ENCODE assay signal across 24 mouse cellular contexts in genomic region chr3:104906007-104906406, GRCm38 (mm10). TPM values are rescaled to one million over a fixed set of nuclear protein-coding genes. Genes with fewer than 3 reads are reported as not detected.
DNase-seq lines count a peak whose midpoint lies in the region; ATAC-seq and TF ChIP-seq lines count a peak whose summit lies in the region.
"Had no signal": no experiment of that assay in that cellular context is flagged by ENCODE, and none has a peak within 500 bp of the region (broad histone marks: within the 10 kb centered on the region; RNA-seq: fewer than 3 reads in every experiment).

No protein-coding gene starts in this region.

- 0 out of 2 replicates have a peak overlapping the region, but pooled peaks have one; percentile 9 for H3K4me3 ChIP-seq in gastrocnemius, adult 2 months
- no peak overlapping the region for H3K4me3 ChIP-seq in left cerebral cortex, adult 2 months
- H3K4me3 ChIP-seq: erythroblast, embryonic 14.5 days; heart, embryonic 13.5 days; hindbrain, embryonic 15.5 days; kidney, embryonic 15.5 days; limb, embryonic 13.5 days; megakaryocyte, embryonic 14.5 days; midbrain, embryonic 12.5 days; neural tube, embryonic 13.5 days had no signal

- H3K27ac ChIP-seq in gastrocnemius, adult 2 months: peak overlapping the region; percentile 81
- peak overlapping the region; percentile 82 for H3K27ac ChIP-seq in left cerebral cortex, adult 2 months
- H3K27ac ChIP-seq: heart, embryonic 13.5 days; hindbrain, embryonic 15.5 days; kidney, embryonic 15.5 days; limb, embryonic 13.5 days; midbrain, embryonic 12.5 days; neural tube, embryonic 13.5 days had no signal

- DNase-seq in gastrocnemius, adult 2 months: no peak
- DNase-seq in gastrocnemius, postnatal 10 days: no peak
- peak; percentile 82 for DNase-seq in brain, adult 2 months (ENCODE audit: low read depth, low spot score)
- DNase-seq in left cerebral cortex, adult 2 months (ENCODE audit: extremely low spot score in 1 of 2, low spot score in 2 of 2): peak in 1 of 2 experiments; percentile 21
- DNase-seq in skeletal muscle tissue, adult 2 months (ENCODE audit: low read depth, low spot score): peak; percentile 25
- DNase-seq: adrenal gland, postnatal 36 days; B cell, adult 2 months; cerebellum, postnatal 14 days; gastrocnemius, postnatal 25 days; heart, postnatal 10 days; kidney, adult 18-20 months; kidney, postnatal 25 days; lung, postnatal 36 days had no signal

- intact Hi-C loops in gastrocnemius, adult 2 months (cut with DNase I): no loop called here
- intact Hi-C loops in left cerebral cortex, adult 2 months (cut with DNase I): no loop called here

- no peak for TF ChIP-seq CTCF in gastrocnemius, adult 2 months (IDR thresholded peaks at IDR 0.05)
- TF ChIP-seq CTCF in left cerebral cortex, adult 2 months (IDR thresholded peaks at IDR 0.05): no peak

- no peak for ATAC-seq in inflammation-experienced regulatory T-cells, adult 6 months
- ATAC-seq: forebrain, embryonic 16.5 days had no signal

RNA-seq across cellular contexts. Expression of gene Capza1, which starts 41.7 kb away (rescaled TPM):
- 10 to 100 TPM; 23.5 to 25.5 TPM for total RNA-seq in gastrocnemius, adult 2 months (2021)
- 10 to 100 TPM; 38.1 to 42.5 TPM for total RNA-seq in gastrocnemius, postnatal 10 days (2021)
- 10 to 100 TPM; 35.1 to 39.8 TPM for total RNA-seq in left cerebral cortex, adult 2 months (2021)
- 100 to 1,000 TPM; 260 to 774 (median 501) TPM for polyA plus RNA-seq in inflammation-experienced regulatory T-cells, adult 6 months (2017; shearing (Covaris generic))

RNA-seq across cellular contexts. Expression of gene St7l, which starts 42.2 kb away (rescaled TPM):
- 10 to 100 TPM; 23.3 to 23.4 TPM for total RNA-seq in gastrocnemius, adult 2 months (2021)
- total RNA-seq in gastrocnemius, postnatal 10 days (2021): 10 to 100 TPM; 13.8 to 20.8 TPM
- 10 to 100 TPM; 36.2 to 40.5 TPM for total RNA-seq in left cerebral cortex, adult 2 months (2021)
- polyA plus RNA-seq in inflammation-experienced regulatory T-cells, adult 6 months (2017; shearing (Covaris generic)): 10 to 100 TPM; 27.4 to 30.8 (median 30.8) TPM

RNA-seq across cellular contexts. Expression of gene Wnt2b, which starts 55.7 kb away (rescaled TPM):
- under 1 TPM; 0.13 to 0.31 TPM for total RNA-seq in gastrocnemius, adult 2 months (2021)
- total RNA-seq in gastrocnemius, postnatal 10 days (2021): 1 to 10 TPM; 1.6 to 1.7 TPM
- total RNA-seq in left cerebral cortex, adult 2 months (2021): 1 to 10 TPM; 2.0 to 2.3 TPM
- under 1 TPM; 0.25 to 0.56 (median 0.55) TPM for polyA plus RNA-seq in inflammation-experienced regulatory T-cells, adult 6 months (2017; shearing (Covaris generic))
- total RNA-seq: hematopoietic stem cell, adult 5-6 weeks had no signal
- polyA plus RNA-seq: erythroblast, embryonic 14.5 days had no signal

Comparison
In these comparisons a context has a peak if more than half of its experiments do, and no peak if none do; other contexts are left out.
1. DNase-seq: peak in brain, adult 2 months (single experiment) and skeletal muscle tissue, adult 2 months (single experiment); none in gastrocnemius, adult 2 months (single experiment) and gastrocnemius, postnatal 10 days (single experiment).